Mouse (Mus musculus): Measurements from ENCODE around the gene Scnm1. TPM values are rescaled to one million over a fixed set of nuclear protein-coding genes. Genes with fewer than 3 reads are reported as not detected.

The Scnm1 gene
- polyA plus RNA-seq, 1 experiment from 2014 or later, result 86.7 TPM

- Histone ChIP-seq H3K9me3 (replicated peaks) (no peaks in the 10 kb centered on the region), H3K36me3 (peaks cover 52% of the 10 kb centered on the region), H3K27me3 (replicated peaks) (peaks cover 26% of the 10 kb centered on the region), H3K4me2 (no peak overlapping the region), H3K4me1 (peaks cover 34% of the 10 kb centered on the region), H3K9ac (replicated peaks) (no peak overlapping the region), H3K4me3 (replicated peaks) (no peak overlapping the region), H3K27ac (replicated peaks) (no peak overlapping the region)
- ATAC-seq (ENCODE audit: low FRiP score), result no peak
- 84% methylated on average over 5 of the region's 5 CpGs for whole genome bisulfite sequencing
Observed at GRCm38 (mm10) chr3:95164840-95165239, 31.0 kb upstream of the Scnm1 start.

- Histone ChIP-seq H3K9me3 (replicated peaks) (no peaks in the 10 kb centered on the region), H3K9ac (replicated peaks) (no peak overlapping the region), H3K4me3 (replicated peaks) (no peak overlapping the region), H3K4me2 (0 out of 2 replicates have a peak overlapping the region, but pooled peaks have one; percentile 69), H3K4me1 (peaks cover 41% of the 10 kb centered on the region), H3K36me3 (peaks cover 46% of the 10 kb centered on the region), H3K27ac (replicated peaks) (no peak overlapping the region), H3K27me3 (replicated peaks) (peaks cover 19% of the 10 kb centered on the region)
- ATAC-seq (ENCODE audit: low FRiP score), result no peak
- 82% methylated on average over 5 of the region's 5 CpGs for WGBS
Observed at GRCm38 (mm10) chr3:95164256-95164550, 30.4 kb upstream of the Scnm1 start.

GRCm38 (mm10) chr3:95163419-95164255 is 29.8 kb upstream of the Scnm1 start:
- Histone ChIP-seq H3K4me1 (peaks cover 42% of the 10 kb centered on the region), H3K4me3 (replicated peaks) (no peak overlapping the region), H3K36me3 (peaks cover 40% of the 10 kb centered on the region), H3K27me3 (replicated peaks) (peaks cover 14% of the 10 kb centered on the region), H3K9ac (replicated peaks) (no peak overlapping the region), H3K27ac (replicated peaks) (no peak overlapping the region), H3K9me3 (replicated peaks) (no peaks in the 10 kb centered on the region), H3K4me2 (peak overlapping the region; percentile 69)
- ATAC-seq (ENCODE audit: low FRiP score), result no peak
- WGBS, result 52% methylated on average over 11 of the region's 11 CpGs

GRCm38 (mm10) chr3:95162345-95162628 is 28.5 kb upstream of the Scnm1 start:
- peaks cover 27% of the 10 kb centered on the region for H3K36me3 ChIP-seq
- 10% methylated on average over 2 of the region's 2 CpGs for WGBS
- no peak for ATAC-seq (ENCODE audit: low FRiP score)

GRCm38 (mm10) chr3:95161618-95162344 is 28.0 kb upstream of the Scnm1 start:
- H3K4me3 ChIP-seq (replicated peaks), result peak overlapping the region; percentile 69
- 3% methylated on average over 9 of the region's 9 CpGs for WGBS
- peaks cover 42% of the 10 kb centered on the region for H3K4me1 ChIP-seq
- no peaks in the 10 kb centered on the region for H3K9me3 ChIP-seq (replicated peaks)
- peak overlapping the region; percentile 69 for H3K4me2 ChIP-seq
- H3K27ac ChIP-seq (replicated peaks), result peak overlapping the region; percentile 74
- peaks cover 22% of the 10 kb centered on the region for H3K36me3 ChIP-seq
- H3K27me3 ChIP-seq (replicated peaks), result no peaks in the 10 kb centered on the region
- H3K9ac ChIP-seq (replicated peaks), result peak overlapping the region; percentile 59
- 0 out of 2 replicates have a peak, but pooled peaks have one; percentile 1 for ATAC-seq (ENCODE audit: low FRiP score)

More at GRCm38 (mm10) chr3:95162345-95162628, 28.5 kb upstream of the Scnm1 start:
- peak overlapping the region; percentile 59 for H3K9ac ChIP-seq (replicated peaks)
- H3K27me3 ChIP-seq (replicated peaks), result peaks cover 4% of the 10 kb centered on the region; the same call in 1 of the 2 replicates
- H3K4me3 ChIP-seq (replicated peaks), result peak overlapping the region; percentile 69
- H3K27ac ChIP-seq (replicated peaks), result peak overlapping the region; percentile 74
- peaks cover 42% of the 10 kb centered on the region for H3K4me1 ChIP-seq
- H3K9me3 ChIP-seq (replicated peaks), result no peaks in the 10 kb centered on the region
- H3K4me2 ChIP-seq, result peak overlapping the region; percentile 69

- H3K27ac ChIP-seq (replicated peaks), result peak overlapping the region; percentile 74
- WGBS, result under 1% methylated on average over 30 of the region's 30 CpGs
- peak overlapping the region; percentile 59 for H3K9ac ChIP-seq (replicated peaks)
- peak overlapping the region; percentile 69 for H3K4me2 ChIP-seq
- H3K9me3 ChIP-seq (replicated peaks), result no peaks in the 10 kb centered on the region
- peak overlapping the region; percentile 69 for H3K4me3 ChIP-seq (replicated peaks)
- no peaks in the 10 kb centered on the region for H3K27me3 ChIP-seq (replicated peaks)
- peak; percentile 19 for ATAC-seq (ENCODE audit: low FRiP score)
- H3K36me3 ChIP-seq, result peaks cover 15% of the 10 kb centered on the region
- H3K4me1 ChIP-seq, result peaks cover 42% of the 10 kb centered on the region
Observed at GRCm38 (mm10) chr3:95161041-95161551, 27.3 kb upstream of the Scnm1 start.

GRCm38 (mm10) chr3:95159987-95160963 is 26.5 kb upstream of the Scnm1 start, which contains the start of gene Sema6c:
Gene Sema6c (plus strand): TSS chr3:95160457.
- H3K9ac ChIP-seq (replicated peaks), result peak within 1 kb of the TSS; percentile 59
- H3K4me2 ChIP-seq, result peak within 1 kb of the TSS; percentile 69
- peaks cover 42% of the 10 kb centered on the region for H3K4me1 ChIP-seq
- H3K36me3 ChIP-seq, result peaks cover 8% of the 10 kb centered on the region
- ATAC-seq (ENCODE audit: low FRiP score), result peak; percentile 97
- H3K9me3 ChIP-seq (replicated peaks), result no peaks in the 10 kb centered on the region
- H3K27ac ChIP-seq (replicated peaks), result peak within 1 kb of the TSS; percentile 84
- H3K4me3 ChIP-seq (replicated peaks), result peak within 1 kb of the TSS; percentile 69
- under 1% methylated on average over 64 of the region's 66 CpGs for WGBS
- no peaks in the 10 kb centered on the region for H3K27me3 ChIP-seq (replicated peaks)

GRCm38 (mm10) chr3:95159511-95159986 is 25.7 kb upstream of the Scnm1 start:
- H3K4me1 ChIP-seq, result peaks cover 40% of the 10 kb centered on the region
- ATAC-seq (ENCODE audit: low FRiP score), result no peak
- H3K9ac ChIP-seq (replicated peaks), result peak overlapping the region; percentile 59
- WGBS, result 13% methylated on average over 8 of the region's 8 CpGs
- no peaks in the 10 kb centered on the region for H3K9me3 ChIP-seq (replicated peaks)
- H3K4me3 ChIP-seq (replicated peaks), result peak overlapping the region; percentile 69
- H3K27me3 ChIP-seq (replicated peaks), result no peaks in the 10 kb centered on the region
- 0 out of 2 replicates have a peak, but pooled peaks cover 3% of the 10 kb centered on the region for H3K36me3 ChIP-seq
- H3K4me2 ChIP-seq, result peak overlapping the region; percentile 69
- H3K27ac ChIP-seq (replicated peaks), result peak overlapping the region; percentile 70

GRCm38 (mm10) chr3:95153874-95154273 is 20.1 kb upstream of the Scnm1 start:
- no peaks in the 10 kb centered on the region for H3K36me3 ChIP-seq
- WGBS, result 51% methylated on average over 4 of the region's 4 CpGs

GRCm38 (mm10) chr3:95147924-95148323 is 14.1 kb upstream of the Scnm1 start:
- WGBS, result 30% methylated on average over 3 of the region's 3 CpGs
- H3K4me2 ChIP-seq, result no peak overlapping the region
- no peak for ATAC-seq (ENCODE audit: low FRiP score)

More at GRCm38 (mm10) chr3:95153874-95154273, 20.1 kb upstream of the Scnm1 start:
- Histone ChIP-seq H3K27me3 (replicated peaks) (no peaks in the 10 kb centered on the region), H3K9me3 (replicated peaks) (no peaks in the 10 kb centered on the region), H3K4me1 (no peaks in the 10 kb centered on the region), H3K4me2 (no peak overlapping the region), H3K4me3 (replicated peaks) (no peak overlapping the region), H3K27ac (replicated peaks) (no peak overlapping the region), H3K9ac (replicated peaks) (no peak overlapping the region)
- no peak for ATAC-seq (ENCODE audit: low FRiP score)

GRCm38 (mm10) chr3:95142617-95143011 is 8.8 kb upstream of the Scnm1 start:
- Histone ChIP-seq H3K4me1 (no peaks in the 10 kb centered on the region), H3K4me2 (no peak overlapping the region), H3K9ac (replicated peaks) (no peak overlapping the region), H3K4me3 (replicated peaks) (no peak overlapping the region), H3K27ac (replicated peaks) (no peak overlapping the region), H3K9me3 (replicated peaks) (no peaks in the 10 kb centered on the region), H3K36me3 (peaks cover 19% of the 10 kb centered on the region), H3K27me3 (replicated peaks) (no peaks in the 10 kb centered on the region)
- peak; percentile 83 for ATAC-seq (ENCODE audit: low FRiP score)
- 10% methylated on average over 5 of the region's 5 CpGs for WGBS

More at GRCm38 (mm10) chr3:95147924-95148323, 14.1 kb upstream of the Scnm1 start:
- H3K27ac ChIP-seq (replicated peaks), result no peak overlapping the region
- no peaks in the 10 kb centered on the region for H3K4me1 ChIP-seq
- no peaks in the 10 kb centered on the region for H3K36me3 ChIP-seq
- H3K9ac ChIP-seq (replicated peaks), result no peak overlapping the region
- H3K9me3 ChIP-seq (replicated peaks), result no peaks in the 10 kb centered on the region
- no peak overlapping the region for H3K4me3 ChIP-seq (replicated peaks)
- H3K27me3 ChIP-seq (replicated peaks), result no peaks in the 10 kb centered on the region
